Mouse (Mus musculus) effector memory CD4-positive, alpha-beta T cell, adult 7 months (primary cell): ENCODE results near the gene Fxyd6. TPM values are rescaled to one million over a fixed set of nuclear protein-coding genes. Genes with fewer than 3 reads are reported as not detected.

Experiments
- polyA plus RNA-seq: library from polyadenylated mRNA; unstranded; fragments of 100-300 nt; shearing (Covaris generic); gene quantifications from one replicate; pipeline ENCODE4 v1.2.1, GENCODE M21; 2017

Gene Fxyd6
- polyA plus RNA-seq, result not detected

DNA sequence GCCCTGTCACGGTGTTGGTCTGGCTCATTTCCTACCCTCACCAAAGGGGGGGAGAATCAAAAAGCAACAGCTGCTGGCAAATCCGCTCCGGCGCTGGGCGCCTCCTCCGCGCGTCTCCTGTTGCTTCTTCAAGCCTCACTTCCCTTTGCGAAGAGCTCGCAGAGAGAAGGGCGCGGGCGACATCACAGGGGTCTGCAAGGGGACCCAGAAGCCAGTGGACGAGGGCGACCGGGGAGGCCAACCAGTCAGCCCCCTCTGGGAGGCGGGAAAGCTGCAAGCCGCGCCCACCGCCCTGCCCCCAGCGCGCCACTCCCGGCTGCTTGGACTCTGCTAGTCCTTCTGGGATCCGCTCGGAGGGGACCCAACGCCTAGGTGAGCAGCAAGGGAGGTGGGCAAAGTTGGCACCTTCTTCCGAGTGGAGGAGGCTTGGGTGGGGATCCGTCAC lies at the start of gene Fxyd6:
Fxyd6 (plus strand) TSS at position 69 of the 445 bp plus-strand sequence.

DNA sequence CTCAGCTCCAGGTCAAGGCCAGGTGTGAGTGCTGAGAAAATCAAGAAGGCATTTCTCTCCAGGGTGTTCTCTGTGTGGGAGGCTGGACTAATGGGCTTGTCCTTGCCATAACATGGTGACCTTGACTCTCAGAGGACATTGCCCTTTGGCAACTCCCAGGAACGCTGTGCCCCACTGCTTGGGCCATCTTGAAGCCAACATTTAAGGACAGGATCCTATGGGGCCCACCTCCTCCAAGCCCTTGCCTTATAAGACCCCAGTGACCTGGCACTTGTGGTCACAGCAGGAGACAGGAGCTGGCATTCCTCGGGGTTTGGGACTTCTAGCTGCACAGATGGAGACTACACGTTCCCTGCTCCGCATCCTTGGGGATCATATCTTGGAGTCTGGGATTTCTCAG lies 29.4 kb downstream of the Fxyd6 start, which contains the start of gene Fxyd2:
Fxyd2 (plus strand) TSS at position 236 of the 400 bp plus-strand sequence.

DNA sequence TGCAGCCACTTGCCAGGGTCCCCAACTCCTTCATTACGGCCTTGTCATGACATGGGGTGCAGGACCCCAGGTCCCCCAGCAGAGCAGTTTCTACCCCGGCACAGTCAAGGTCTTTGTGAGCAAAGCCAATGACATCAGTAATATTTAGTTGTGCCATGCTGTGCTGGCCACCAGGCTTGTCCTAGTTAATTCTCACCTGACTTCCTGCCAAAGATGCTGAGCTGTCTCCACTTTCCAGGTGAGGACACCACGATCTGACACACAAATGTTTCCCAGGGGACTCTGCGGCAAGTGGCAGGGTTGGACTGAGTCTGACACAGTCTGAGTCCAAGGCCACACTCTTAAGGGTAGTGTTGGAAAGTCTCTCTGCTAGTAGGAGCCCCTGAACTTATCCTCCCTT lies 56.5 kb downstream of the Fxyd6 start, which contains the start of gene Dscaml1:
Dscaml1 (plus strand) TSS at position 173 of the 400 bp plus-strand sequence.

Other genes starting within 250 kb of the Fxyd6 start
- 0.32 TPM for gene Scn4b, start 231.8 kb upstream of the Fxyd6 start, polyA plus RNA-seq
- 0.35 TPM for gene BC049352, start 188.2 kb upstream of the Fxyd6 start, polyA plus RNA-seq
- not detected for gene Tmprss4, start 166.1 kb upstream of the Fxyd6 start, polyA plus RNA-seq
- gene Il10ra, start 101.0 kb upstream of the Fxyd6 start, polyA plus RNA-seq, result 29.7 TPM
- gene Tmprss13, start 51.1 kb upstream of the Fxyd6 start, polyA plus RNA-seq, result 0.16 TPM
- not detected for gene Fxyd2, start 29.5 kb downstream of the Fxyd6 start, polyA plus RNA-seq
- 0.37 TPM for gene Dscaml1, start 56.4 kb downstream of the Fxyd6 start, polyA plus RNA-seq